Mouse (Mus musculus) right cerebral cortex, adult 2 months (tissue): Measurements from ENCODE around the gene Clip2.

Experiments used
- DNase-seq, 2 experiments: peaks; one replicate each; pipeline ENCODE4 v3.0.0; 2021 to 2022; ENCODE audit warnings: low spot score in 2 of 2

Gene Clip2

DNA sequence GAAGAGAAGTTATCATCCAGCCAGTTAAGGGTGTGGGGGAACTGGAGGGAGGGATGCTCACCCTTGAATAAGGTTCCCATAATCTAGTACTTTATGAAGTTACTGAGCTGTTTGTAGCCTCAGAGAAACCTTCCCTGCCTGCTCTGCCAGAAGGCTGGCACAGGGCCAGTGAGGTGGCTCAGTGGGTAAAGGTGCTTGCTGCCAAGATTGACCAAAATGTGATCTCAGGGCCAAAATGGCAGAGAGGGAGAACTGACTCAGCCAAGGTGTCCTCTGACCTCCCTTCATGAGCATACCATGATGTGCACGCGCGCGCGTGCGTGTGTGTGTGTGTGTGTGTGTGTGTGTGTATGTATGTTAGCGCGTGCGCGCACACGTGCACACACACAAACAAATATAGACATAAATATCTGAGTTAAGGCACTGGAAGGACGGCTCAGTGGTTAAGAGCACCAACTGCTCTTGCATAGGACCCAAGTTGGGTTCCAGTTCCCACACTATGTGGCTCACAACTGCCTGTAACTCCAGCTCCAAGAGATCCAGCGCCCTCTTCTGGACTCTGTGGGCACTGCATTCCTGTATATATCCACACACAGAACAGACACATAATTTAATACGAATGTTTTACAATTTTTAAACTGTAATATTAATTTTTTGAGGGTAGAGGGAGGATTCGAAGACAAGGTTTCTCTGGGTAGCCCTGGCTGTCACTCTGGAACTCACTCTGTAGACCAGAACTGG is 26.1 kb downstream of the Clip2 start:
- no peak for DNase-seq

GRCm38 (mm10) chr5:134523728-134524127 is 28.5 kb downstream of the Clip2 start:
- no peak for DNase-seq

GRCm38 (mm10) chr5:134522524-134522923 is 29.7 kb downstream of the Clip2 start:
- DNase-seq, result no peak

DNA sequence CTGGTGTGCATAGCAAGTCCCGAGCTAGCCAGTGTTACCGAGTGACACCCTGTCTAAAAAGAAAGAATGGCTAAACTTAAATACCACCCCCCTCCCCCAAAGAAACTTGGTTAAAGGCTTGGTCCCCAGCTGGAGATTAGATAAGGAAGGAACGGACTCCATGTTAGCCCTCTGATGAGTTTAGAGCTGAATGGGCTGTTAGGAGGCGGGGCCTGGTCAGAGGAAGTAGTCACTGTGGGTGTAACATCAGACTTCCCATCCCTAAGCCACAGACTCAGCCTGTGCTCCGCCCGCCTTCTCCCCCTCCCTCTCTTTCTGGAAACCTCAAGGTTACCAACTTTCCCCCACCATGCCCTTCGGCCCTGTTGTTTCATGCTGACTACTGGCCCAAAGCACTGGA is 30.4 kb downstream of the Clip2 start:
- DNase-seq, result no peak

DNA sequence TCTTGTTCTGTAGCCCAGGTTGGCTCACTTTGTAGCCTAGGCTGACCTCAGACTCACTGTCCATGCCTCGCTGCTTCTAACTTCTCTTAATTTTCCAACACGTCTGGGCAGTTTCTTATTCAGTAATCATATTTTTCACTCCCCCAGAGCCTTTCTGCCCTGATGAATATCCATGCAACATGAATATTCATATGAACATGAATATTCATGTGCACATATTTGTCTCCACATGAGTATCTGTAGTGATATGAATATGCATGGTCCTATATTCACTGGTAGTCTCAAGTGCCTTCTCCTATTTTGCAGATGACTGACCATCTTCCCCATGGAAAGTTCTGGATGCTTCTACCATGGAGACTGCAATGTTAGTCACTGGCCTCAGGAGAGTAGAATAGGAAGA is 31.1 kb downstream of the Clip2 start:
- no peak for DNase-seq

- no peak for DNase-seq
Observed at GRCm38 (mm10) chr5:134520120-134520519, 32.1 kb downstream of the Clip2 start.

GRCm38 (mm10) chr5:134519471-134519870 is 32.8 kb downstream of the Clip2 start:
- no peak for DNase-seq

GRCm38 (mm10) chr5:134512086-134512485 is 40.1 kb downstream of the Clip2 start:
- peak; percentile 74 to 81 for DNase-seq

DNA sequence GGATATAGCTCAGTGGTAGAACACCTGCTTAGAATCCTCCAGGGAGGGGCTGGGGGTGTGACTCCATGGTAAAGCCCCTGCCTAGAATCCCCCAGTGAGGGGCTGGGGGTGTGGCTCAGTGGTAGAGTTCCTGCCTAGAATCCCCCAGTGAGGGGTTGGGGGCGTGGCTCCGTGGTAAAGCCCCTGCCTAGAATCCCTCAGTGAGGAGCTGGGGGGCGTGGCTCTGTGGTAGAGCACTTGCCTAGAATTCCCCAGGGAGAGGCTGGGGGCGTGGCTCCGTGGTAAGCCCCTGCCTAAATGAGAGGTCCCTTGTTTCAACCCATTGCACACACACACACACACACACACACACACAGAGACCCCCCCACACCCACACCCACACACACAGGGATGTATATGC is 42.0 kb downstream of the Clip2 start:
- DNase-seq, result no peak

GRCm38 (mm10) chr5:134508965-134509364 is 43.3 kb downstream of the Clip2 start:
- DNase-seq, result no peak

DNA sequence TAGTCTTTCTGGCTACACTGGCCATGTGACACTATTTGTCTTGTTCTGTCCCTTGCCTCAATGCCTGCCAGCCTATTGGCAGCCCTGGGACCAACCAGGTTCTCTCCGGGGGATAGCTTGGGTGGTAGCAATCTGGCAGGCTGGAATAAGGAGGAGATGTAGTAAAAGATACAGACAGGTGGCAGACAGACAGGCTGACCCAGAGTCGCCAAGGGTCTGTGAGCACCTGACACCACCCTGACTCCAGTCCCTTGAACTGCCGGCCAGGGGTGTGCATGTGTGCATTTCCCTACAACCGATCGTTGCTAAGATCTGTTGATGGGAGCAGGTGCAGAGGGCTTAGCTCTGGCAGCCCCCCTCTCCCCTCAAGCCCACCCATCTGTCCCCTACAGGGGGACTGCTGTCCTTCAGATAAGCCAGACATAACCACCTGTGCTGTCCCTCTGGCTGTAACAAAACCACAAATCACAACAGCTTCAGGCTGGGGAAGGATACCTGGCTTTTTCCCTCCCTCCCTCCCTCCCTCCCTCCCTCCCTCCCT is 44.3 kb downstream of the Clip2 start:
- DNase-seq, result no peak

- peak; percentile 74 to 76 for DNase-seq
Observed at GRCm38 (mm10) chr5:134507307-134507706, 44.9 kb downstream of the Clip2 start.

DNA sequence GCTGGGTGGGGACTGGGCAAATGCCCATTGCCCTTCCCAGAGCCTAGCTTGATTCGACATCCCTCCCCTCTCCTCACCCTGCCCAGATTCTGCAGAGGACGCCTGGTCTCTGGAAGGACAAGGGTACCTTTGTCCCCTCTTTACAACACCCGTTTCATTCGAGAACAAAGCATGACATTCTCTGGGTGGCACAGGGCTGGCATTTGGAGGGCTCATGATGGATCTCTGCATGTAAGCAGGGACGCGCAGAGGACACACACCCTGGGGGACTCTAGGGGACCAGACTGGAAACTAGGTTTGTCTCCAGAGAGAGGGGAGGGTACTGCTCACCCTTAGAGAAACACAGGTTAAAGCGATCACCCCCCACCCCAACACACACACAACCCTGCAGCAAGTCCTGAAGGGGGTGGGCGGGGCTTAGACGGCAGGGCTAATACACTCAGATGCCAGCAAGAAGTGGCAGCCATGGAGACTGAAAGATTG is 46.4 kb downstream of the Clip2 start:
- DNase-seq, result no peak

GRCm38 (mm10) chr5:134502591-134502990 is 49.6 kb downstream of the Clip2 start:
- DNase-seq, result no peak

DNA sequence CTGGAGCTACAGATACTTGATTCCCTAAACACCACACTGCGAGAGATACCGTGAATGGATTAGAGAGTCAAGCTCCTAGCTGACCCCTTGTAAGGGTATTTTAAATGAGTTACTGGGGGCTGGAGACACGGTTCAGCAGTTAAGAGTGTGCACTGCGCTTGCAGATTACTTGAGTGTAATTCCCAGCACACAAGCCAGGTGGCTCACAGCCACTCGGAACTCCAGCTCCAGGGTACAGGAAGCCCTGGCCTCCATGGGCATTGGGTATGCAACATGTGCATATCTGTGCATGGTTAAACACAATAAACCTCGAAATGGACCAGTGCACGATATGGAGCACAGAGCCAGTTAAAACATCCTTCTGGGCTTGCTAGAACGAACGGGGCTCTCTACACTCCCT is 50.8 kb downstream of the Clip2 start:
- no peak for DNase-seq

- DNase-seq, result no peak
Observed at GRCm38 (mm10) chr5:134500681-134501080, 51.6 kb downstream of the Clip2 start.

- peak; percentile 71 to 79 for DNase-seq
Observed at GRCm38 (mm10) chr5:134500062-134500461, 52.2 kb downstream of the Clip2 start.

DNA sequence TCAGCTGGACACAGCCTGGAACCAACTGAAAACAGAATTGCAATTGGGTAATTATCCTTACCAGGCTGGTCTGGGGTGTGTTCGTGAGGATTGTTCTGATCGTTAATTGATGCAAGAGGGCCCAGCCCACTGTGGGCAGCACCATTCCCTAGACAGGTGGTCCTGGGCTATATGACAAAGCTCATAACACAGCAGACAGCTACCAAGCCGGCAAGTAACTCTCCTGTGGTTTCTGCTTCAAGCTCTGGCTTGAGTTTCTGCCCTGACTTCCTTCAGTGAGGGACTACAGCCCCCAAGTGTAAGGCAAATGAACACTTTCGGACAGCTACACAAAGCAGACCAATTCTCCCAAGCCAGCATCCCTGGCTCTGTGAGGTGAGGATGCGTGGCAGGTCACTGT is 55.2 kb downstream of the Clip2 start:
- DNase-seq, result no peak

GRCm38 (mm10) chr5:134495796-134496195 is 56.4 kb downstream of the Clip2 start:
- no peak for DNase-seq

DNA sequence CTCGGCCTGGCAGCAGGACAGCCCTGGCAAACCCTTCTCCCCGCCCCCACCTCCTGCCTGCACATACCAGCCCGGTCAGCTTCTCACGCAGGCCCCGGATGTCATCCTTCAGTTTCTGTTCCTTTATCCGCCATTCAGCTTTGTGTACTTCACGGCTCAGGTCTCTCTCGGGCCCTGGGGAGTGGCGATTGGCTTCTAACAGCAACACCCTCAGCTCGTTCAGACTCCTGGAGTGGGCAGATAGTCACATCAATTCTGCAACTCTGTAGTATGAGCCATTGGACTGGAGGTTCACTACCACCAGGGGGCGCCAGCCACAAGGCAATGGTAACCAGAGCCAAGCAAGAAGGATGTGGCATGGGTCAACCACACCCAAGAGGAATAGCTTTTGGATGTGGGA is 58.1 kb downstream of the Clip2 start:
- peak; percentile 92 to 95 for DNase-seq

- no peak for DNase-seq
Observed at GRCm38 (mm10) chr5:134492956-134493355, 59.3 kb downstream of the Clip2 start.

- peak; percentile 84 to 87 for DNase-seq
Observed at GRCm38 (mm10) chr5:134491712-134492417, 60.4 kb downstream of the Clip2 start.

GRCm38 (mm10) chr5:134491206-134491605 is 61.0 kb downstream of the Clip2 start:
- DNase-seq, result no peak
